In the genomic region with DNA sequence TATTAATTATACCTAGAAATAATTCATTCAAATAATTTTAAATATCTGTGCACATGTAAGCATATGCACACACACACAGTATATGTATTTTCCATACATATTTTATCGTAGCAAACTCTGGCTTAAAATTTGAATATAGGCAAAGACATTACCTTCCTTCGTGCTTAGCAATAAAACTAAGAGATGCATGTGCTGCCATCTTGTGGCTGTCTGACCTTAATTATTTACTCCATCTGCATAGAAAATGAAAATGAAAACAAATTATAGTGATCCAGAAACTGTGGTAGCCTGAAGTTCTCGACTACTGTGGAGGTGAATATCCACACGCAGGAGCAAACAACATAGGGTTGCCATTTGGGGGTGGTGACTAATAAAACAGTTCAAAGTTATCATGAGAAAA, we compare ENCODE assay signal across 7 mouse cellular contexts. TPM values are rescaled to one million over a fixed set of nuclear protein-coding genes. Genes with fewer than 3 reads are reported as not detected.
DNase-seq lines count a peak whose midpoint lies in the region; ATAC-seq and TF ChIP-seq lines count a peak whose summit lies in the region.

No protein-coding gene starts in this region.

- H3ac ChIP-seq in myocyte (ENCODE audit: control insufficient read depth, insufficient read length): no peak overlapping the region

- WGBS in liver, embryonic 12.5 days (ENCODE audit: insufficient replicate concordance): 39% methylated on average over 4 of the region's 4 CpGs

- no peak overlapping the region for H3K9ac ChIP-seq in liver, embryonic 12.5 days

- H3K36me3 ChIP-seq in liver, embryonic 12.5 days: no peaks in the 10 kb centered on the region
- no peaks in the 10 kb centered on the region for H3K36me3 ChIP-seq in myocyte (ENCODE audit: control insufficient read depth, insufficient read depth)

- no peak overlapping the region for H3K4me2 ChIP-seq in liver, embryonic 12.5 days
- H3K4me2 ChIP-seq in myocyte (ENCODE audit: low read depth): peak overlapping the region; percentile 67

- no peaks in the 10 kb centered on the region for H3K9me3 ChIP-seq in liver, embryonic 12.5 days (replicated peaks)

- intact Hi-C loops in left cerebral cortex, postnatal 14 days (cut with DNase I): loop anchor here (1.0 kb wide), 1 partner anchor 60 kb away; no protein-coding TSS in a partner anchor

- H3K27me3 ChIP-seq in liver, embryonic 12.5 days (replicated peaks): no peaks in the 10 kb centered on the region
- H3K27me3 ChIP-seq in Patski: no peaks in the 10 kb centered on the region
- H3K27me3 ChIP-seq in myocyte (ENCODE audit: control insufficient read depth, insufficient read depth, insufficient read length): no peaks in the 10 kb centered on the region

- no peak for ATAC-seq in liver, embryonic 12.5 days
- ATAC-seq in Patski: no peak
- peak; percentile 97 for ATAC-seq in granulocyte monocyte progenitor cell, adult 5-6 weeks (replicated peaks; ENCODE audit: poor library complexity, severe bottlenecking)

- CTCF ChIA-PET in Patski (lab: Charles Lee): interaction anchor here (0.9 to 1.7 kb wide), 2 partner anchors 31 to 59 kb away, joined by 3 to 6 read pairs; no protein-coding TSS in a partner anchor

- TF ChIP-seq CTCF in Patski (IDR thresholded peaks at IDR 0.05): peak; percentile 50

- in situ Hi-C loops in Patski (cut with MboI; ENCODE audit: low pct_unique_long_range_greater_than_20kb): no loop called here

- H3K4me3 ChIP-seq in liver, embryonic 12.5 days: no peak overlapping the region
- no peak overlapping the region for H3K4me3 ChIP-seq in myocyte

- TF ChIP-seq POLR2A in myocyte (IDR thresholded peaks at IDR 0.05; ENCODE audit: insufficient read length, low read depth): no peak

- POLR2A ChIA-PET in Patski (lab: Charles Lee): no interaction called here

- H3K4me1 ChIP-seq in liver, embryonic 12.5 days: no peaks in the 10 kb centered on the region

- H3K79me2 ChIP-seq in myocyte (ENCODE audit: control insufficient read depth, insufficient read depth): no peaks in the 10 kb centered on the region

- peak; percentile 13 for DNase-seq in liver
- DNase-seq in Patski (ENCODE audit: low read depth, low spot score): no peak
- peak; percentile 84 for DNase-seq in cerebellum, adult 9-10 months
- peak; percentile 47 to 77 for DNase-seq in left cerebral cortex, postnatal 14 days (ENCODE audit: low spot score in 2 of 2)

- H3K27ac ChIP-seq in liver, embryonic 12.5 days: no peak overlapping the region

TF ChIP-seq in myocyte, 11 proteins besides CTCF, POLR2A, EP300 and RAD21:
- TF ChIP-seq REST (IDR thresholded peaks at IDR 0.05; ENCODE audit: insufficient read depth, insufficient read length) (no peak), TCF12 (IDR thresholded peaks at IDR 0.05; ENCODE audit: insufficient read depth, poor library complexity, severe bottlenecking) (no peak), CEBPB (IDR thresholded peaks at IDR 0.05; ENCODE audit: insufficient read depth, poor library complexity, severe bottlenecking) (no peak), MYOG (IDR thresholded peaks at IDR 0.05; ENCODE audit: control insufficient read depth in 1 of 3, insufficient read depth in 1 of 3, insufficient read length in 2 of 3, low read depth in 2 of 3) (no peak), MYOD1 (IDR thresholded peaks at IDR 0.05; ENCODE audit: control insufficient read depth in 1 of 3, insufficient read length in 2 of 3, low read depth in 2 of 3) (no peak), SRF (IDR thresholded peaks at IDR 0.05; ENCODE audit: control insufficient read depth, insufficient read length, low read depth) (no peak), TCF3 (IDR thresholded peaks at IDR 0.05; ENCODE audit: insufficient read length, low read depth) (no peak), POLR2AphosphoS2 (IDR thresholded peaks at IDR 0.05; ENCODE audit: insufficient read length, low read depth) (no peak), MAX (IDR thresholded peaks at IDR 0.05; ENCODE audit: low read depth) (no peak), E2F4 (IDR thresholded peaks at IDR 0.05; ENCODE audit: insufficient read depth) (no peak), USF1 (IDR thresholded peaks at IDR 0.05; ENCODE audit: low read depth) (no peak)

RNA-seq across cellular contexts. Expression of gene Plscr5, which starts 14.6 kb away (rescaled TPM):
- not detected in 2 replicates for polyA plus RNA-seq in liver, embryonic 12.5 days (2016; fragmentation: Nextera tagmentation; extraction: Ambion mirVana)
- polyA plus RNA-seq in Patski (2021) (not detected), myocyte (2012; fragmentation: generic; extraction: Trizol) (not detected)
- not detected in 2 replicates for total RNA-seq in granulocyte monocyte progenitor cell, adult 5-6 weeks (2014; fragmentation: Nextera tagmentation)
- not detected in 2 replicates for total RNA-seq in granulocyte monocyte progenitor cell, adult 5-6 weeks (2017)
- not detected for total RNA-seq in left cerebral cortex, postnatal 14 days (2021)

RNA-seq across cellular contexts. Expression of gene Plscr1, which starts 42.2 kb away (rescaled TPM):
- 23.1 and 23.8 TPM in 2 replicates for polyA plus RNA-seq in liver, embryonic 12.5 days (2016; fragmentation: Nextera tagmentation; extraction: Ambion mirVana)
- polyA plus RNA-seq in Patski (2021) (98.8 TPM), myocyte (2012; fragmentation: generic; extraction: Trizol) (17.7 TPM)
- 30.2 and 32.0 TPM in 2 replicates for total RNA-seq in granulocyte monocyte progenitor cell, adult 5-6 weeks (2014; fragmentation: Nextera tagmentation)
- total RNA-seq in granulocyte monocyte progenitor cell, adult 5-6 weeks (2017): 21.6 and 27.5 TPM in 2 replicates
- 1 to 10 TPM; 1.0 to 1.2 TPM for total RNA-seq in left cerebral cortex, postnatal 14 days (2021)
